Mouse (Mus musculus) cortical plate, adult 2 months (tissue): ENCODE results near the gene Tmem50a.

ENCODE experiments used
- CTCF ChIP-seq: fragments of 200-500 bp; IDR thresholded peaks from 2 replicates; pipeline ENCODE4 v1.5.1; 2011; ENCODE audit warnings: mild to moderate bottlenecking, control low read depth, low read length; ENCODE audit not compliant: insufficient read depth; ENCODE audit errors: extremely low read depth
- POLR2A ChIP-seq: fragments of 200-500 bp; IDR thresholded peaks from 2 replicates; pipeline ENCODE4 v1.6.1; 2011; ENCODE audit warnings: mild to moderate bottlenecking, low read length, control low read depth; ENCODE audit not compliant: insufficient read depth; ENCODE audit errors: extremely low read depth

GRCm38 (mm10) chr4:134921703-134922102 is 6.9 kb upstream of the Tmem50a start:
- TF ChIP-seq CTCF (no peak), POLR2A (no peak)
